Mouse (Mus musculus) liver, embryonic 15.5 days (tissue): ENCODE data around the gene Sh3pxd2a. TPM values are rescaled to one million over a fixed set of nuclear protein-coding genes. Genes with fewer than 3 reads are reported as not detected.
A peak's percentile ranks its signal among the peaks of the same experiment; 100 is the strongest.
"Not testable (repeated sequence)": the region's sequence is repeated elsewhere in the genome, so short reads cannot be mapped to it uniquely, and the experiment has no call there.

Source experiments
- ATAC-seq: fragments of 200-750 bp; cut with Nextera tagmentation; 2 replicates; pipeline ENCODE4 v1.8.0; 2017; ENCODE audit warnings: moderate number of reproducible peaks, mild to moderate bottlenecking, moderate library complexity; ENCODE audit not compliant: insufficient read depth
- H3K27ac ChIP-seq: fragments of 300-500 bp; sonication (generic); replicated peaks from 2 replicates; pipeline ENCODE4 v1.5.1; 2015; ENCODE audit warnings: mild to moderate bottlenecking, inconsistent platforms
- H3K27me3 ChIP-seq: fragments of 300-500 bp; sonication (generic); 2 replicates; pipeline ENCODE4 v1.6.1; 2015; ENCODE audit warnings: mild to moderate bottlenecking, inconsistent platforms
- H3K36me3 ChIP-seq: fragments of 300-500 bp; sonication (generic); replicated peaks from 2 replicates; pipeline ENCODE4 v1.6.1; 2015; ENCODE audit warnings: moderate library complexity, mild to moderate bottlenecking, inconsistent platforms
- H3K4me1 ChIP-seq: fragments of 300-500 bp; sonication (generic); replicated peaks from 2 replicates; pipeline ENCODE4 v1.6.1; 2015; ENCODE audit warnings: inconsistent platforms
- H3K4me2 ChIP-seq: fragments of 300-500 bp; sonication (generic); 2 replicates; pipeline ENCODE4 v1.6.1; 2015; ENCODE audit warnings: moderate library complexity, mild to moderate bottlenecking, inconsistent platforms
- H3K4me3 ChIP-seq: fragments of 300-500 bp; sonication (generic); replicated peaks from 2 replicates; pipeline ENCODE4 v1.5.1; 2015; ENCODE audit warnings: mild to moderate bottlenecking, inconsistent platforms
- H3K9ac ChIP-seq: fragments of 300-500 bp; sonication (generic); 2 replicates; pipeline ENCODE4 v1.6.1; 2015; ENCODE audit warnings: moderate library complexity, mild to moderate bottlenecking, inconsistent platforms
- H3K9me3 ChIP-seq: fragments of 300-500 bp; sonication (generic); replicated peaks from 2 replicates; pipeline ENCODE4 v1.6.1; 2016; ENCODE audit warnings: inconsistent platforms
- WGBS: fragments of 180-500 bp; shearing (Covaris S2); methylation state at CpG from one replicate; pipeline ENCODE4 v1.1.7; 2015; ENCODE audit warnings: mixed read lengths; ENCODE audit not compliant: insufficient replicate concordance; 5-methylcytosine and 5-hydroxymethylcytosine counted together
- polyA plus RNA-seq: library from polyadenylated mRNA; unstranded; fragments of >200 nt; fragmentation: Nextera tagmentation; extraction: Ambion mirVana; gene quantifications from 2 replicates; pipeline ENCODE4 v1.2.1, GENCODE M21; 2015

The Sh3pxd2a gene
- polyA plus RNA-seq, 1 experiment from 2014 or later = 0.63 TPM

DNA sequence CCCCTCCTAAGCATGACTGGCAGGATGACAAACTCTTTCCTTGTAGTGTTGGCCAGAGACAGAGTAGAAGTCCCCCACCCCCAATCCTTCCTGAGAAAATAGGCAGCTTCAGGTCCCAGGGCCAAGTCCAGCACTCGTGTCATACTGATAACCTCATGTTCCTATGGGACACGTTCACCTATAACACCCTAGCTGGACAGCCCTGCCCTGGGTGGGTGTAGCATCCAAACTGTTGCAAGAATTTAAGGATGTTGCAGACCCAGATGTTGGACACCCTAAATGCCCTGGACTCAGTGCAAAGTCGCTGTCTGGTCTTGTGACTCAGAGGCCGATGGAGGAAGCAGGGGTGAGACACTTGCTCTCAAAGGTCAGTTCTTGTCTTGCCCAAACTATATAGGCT lies 68.9 kb downstream of the Sh3pxd2a start:
- H3K4me3 ChIP-seq = no peak overlapping the region

GRCm38 (mm10) chr19:47394781-47395180 lies 69.4 kb downstream of the Sh3pxd2a start:
- not testable (repeated sequence) for H3K4me2 ChIP-seq, ATAC-seq, H3K36me3 ChIP-seq, H3K27me3 ChIP-seq, H3K9ac ChIP-seq, H3K4me3 ChIP-seq, H3K9me3 ChIP-seq
- Histone ChIP-seq H3K27ac (peak overlapping the region; percentile 51; the same call in 1 of the 2 replicates), H3K4me1 (peaks cover 22% of the 10 kb centered on the region)
- 61% methylated on average over 1 of the region's 1 CpGs for WGBS

More for the DNA sequence above, 68.9 kb downstream of the Sh3pxd2a start:
- no peak overlapping the region for H3K4me2 ChIP-seq
- H3K9ac ChIP-seq = no peak overlapping the region
- no peaks in the 10 kb centered on the region for H3K27me3 ChIP-seq
- peak; percentile 56 for ATAC-seq
- 64% methylated on average over 4 of the region's 4 CpGs for WGBS
- no peaks in the 10 kb centered on the region for H3K9me3 ChIP-seq
- peak overlapping the region; percentile 51; the same call in 1 of the 2 replicates for H3K27ac ChIP-seq
- H3K36me3 ChIP-seq = no peaks in the 10 kb centered on the region
- H3K4me1 ChIP-seq = peaks cover 27% of the 10 kb centered on the region

DNA sequence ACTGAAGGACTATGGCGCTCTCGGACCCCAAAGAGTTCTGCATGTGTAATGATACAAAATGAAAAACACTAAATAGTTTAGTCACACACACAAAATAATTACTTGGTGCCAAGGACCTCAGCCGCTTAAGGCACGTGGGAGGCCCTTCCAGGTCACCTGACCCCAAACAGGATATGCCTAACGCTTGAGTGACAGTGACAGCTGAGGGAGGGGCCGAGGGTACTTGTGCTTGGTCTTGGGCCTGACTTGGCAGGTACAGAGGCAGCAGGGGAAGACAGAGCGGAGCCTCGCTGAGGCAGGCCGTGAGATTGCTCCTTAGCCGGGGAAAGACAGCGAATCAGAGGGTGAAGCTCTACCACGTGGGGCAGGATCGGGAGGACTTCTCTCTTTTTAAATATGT lies 73.3 kb downstream of the Sh3pxd2a start:
- ATAC-seq = no peak
- 75% methylated on average over 13 of the region's 13 CpGs for WGBS
- Histone ChIP-seq H3K4me2 (no peak overlapping the region), H3K9ac (no peak overlapping the region), H3K27me3 (no peaks in the 10 kb centered on the region), H3K4me3 (no peak overlapping the region), H3K9me3 (no peaks in the 10 kb centered on the region), H3K27ac (0 out of 2 replicates have a peak overlapping the region, but pooled peaks have one; percentile 19), H3K36me3 (no peaks in the 10 kb centered on the region), H3K4me1 (peaks cover 37% of the 10 kb centered on the region)

DNA sequence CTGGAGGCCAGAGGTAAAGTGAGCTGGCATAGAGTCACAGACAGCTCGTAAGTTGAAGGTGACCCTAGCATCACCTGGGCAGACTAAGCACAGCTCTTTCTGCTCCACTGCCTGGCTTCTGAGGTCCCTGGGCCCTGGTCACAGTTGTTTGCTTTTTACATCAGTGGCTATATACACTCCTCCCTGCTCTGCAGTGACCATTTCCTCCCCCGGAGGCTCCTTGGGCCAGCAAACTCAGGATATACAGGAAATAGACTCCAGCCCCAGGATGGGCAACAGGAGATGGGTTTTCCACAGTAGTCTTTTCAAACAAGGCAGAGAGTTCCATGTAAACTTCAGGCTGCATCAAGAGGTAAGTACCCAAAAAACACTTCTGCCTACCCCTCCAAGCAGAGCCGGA lies 76.3 kb downstream of the Sh3pxd2a start:
- 69% methylated on average over 3 of the region's 3 CpGs for WGBS
- ATAC-seq = no peak
- H3K27me3 ChIP-seq = no peaks in the 10 kb centered on the region
- H3K4me2 ChIP-seq = no peak overlapping the region
- no peaks in the 10 kb centered on the region for H3K36me3 ChIP-seq
- H3K27ac ChIP-seq = peak overlapping the region; percentile 15
- H3K9ac ChIP-seq = no peak overlapping the region
- H3K4me1 ChIP-seq = peaks cover 58% of the 10 kb centered on the region
- H3K4me3 ChIP-seq = no peak overlapping the region
- H3K9me3 ChIP-seq = no peaks in the 10 kb centered on the region

DNA sequence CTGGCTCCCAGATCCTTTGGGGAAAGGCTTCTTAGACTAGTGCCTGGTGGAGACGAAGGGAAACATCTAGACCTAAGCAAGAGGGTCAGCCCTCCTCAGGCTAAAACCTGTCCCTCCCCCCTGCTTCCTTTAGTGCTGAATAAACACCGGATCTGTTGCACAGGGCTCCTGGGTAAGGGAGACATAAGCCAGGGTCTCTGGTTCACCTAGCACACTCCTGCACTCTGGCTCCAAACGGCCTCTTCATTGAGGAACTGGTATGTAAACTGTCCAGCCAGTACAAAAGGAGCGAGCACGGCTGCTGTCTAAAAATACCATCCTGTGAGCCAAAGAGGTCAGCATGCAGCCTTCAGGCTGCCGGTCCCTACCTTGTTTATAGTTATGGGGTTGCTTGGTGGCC lies 76.8 kb downstream of the Sh3pxd2a start:
- ATAC-seq = no peak
- H3K27me3 ChIP-seq = no peaks in the 10 kb centered on the region
- H3K27ac ChIP-seq = peak overlapping the region; percentile 15

DNA sequence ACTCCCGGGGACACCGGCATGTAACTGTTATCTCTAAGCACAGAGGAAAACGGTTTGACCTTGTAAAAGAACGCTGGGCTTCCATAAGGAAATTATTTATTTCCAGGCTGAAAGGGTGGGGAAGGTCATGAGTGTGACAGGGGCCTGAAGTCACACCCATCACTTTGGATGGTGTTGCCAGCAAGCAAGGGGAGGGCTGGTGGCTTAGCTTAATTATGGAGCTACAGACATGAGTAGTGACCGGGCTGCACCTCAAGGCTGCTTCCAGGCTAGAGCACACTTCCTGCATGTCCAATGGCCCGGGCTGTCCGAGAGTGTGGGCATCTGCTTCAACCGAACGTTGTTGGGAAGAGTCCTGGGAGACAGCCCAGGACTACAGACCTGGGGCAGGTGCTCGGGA lies 78.2 kb downstream of the Sh3pxd2a start:
- Histone ChIP-seq H3K27ac (peak overlapping the region; percentile 90), H3K4me3 (no peak overlapping the region), H3K27me3 (no peaks in the 10 kb centered on the region), H3K4me2 (peak overlapping the region; percentile 11; the same call in 1 of the 2 replicates), H3K9ac (peak overlapping the region; percentile 47; the same call in 1 of the 2 replicates), H3K4me1 (peaks cover 74% of the 10 kb centered on the region), H3K36me3 (no peaks in the 10 kb centered on the region), H3K9me3 (no peaks in the 10 kb centered on the region)
- ATAC-seq = no peak
- WGBS = 70% methylated on average over 10 of the region's 10 CpGs

More for the DNA sequence above, 76.8 kb downstream of the Sh3pxd2a start:
- H3K4me3 ChIP-seq = no peak overlapping the region
- H3K9me3 ChIP-seq = no peaks in the 10 kb centered on the region
- no peak overlapping the region for H3K9ac ChIP-seq
- H3K36me3 ChIP-seq = no peaks in the 10 kb centered on the region
- WGBS = 44% methylated on average over 6 of the region's 6 CpGs
- H3K4me2 ChIP-seq = no peak overlapping the region
- peaks cover 63% of the 10 kb centered on the region for H3K4me1 ChIP-seq

DNA sequence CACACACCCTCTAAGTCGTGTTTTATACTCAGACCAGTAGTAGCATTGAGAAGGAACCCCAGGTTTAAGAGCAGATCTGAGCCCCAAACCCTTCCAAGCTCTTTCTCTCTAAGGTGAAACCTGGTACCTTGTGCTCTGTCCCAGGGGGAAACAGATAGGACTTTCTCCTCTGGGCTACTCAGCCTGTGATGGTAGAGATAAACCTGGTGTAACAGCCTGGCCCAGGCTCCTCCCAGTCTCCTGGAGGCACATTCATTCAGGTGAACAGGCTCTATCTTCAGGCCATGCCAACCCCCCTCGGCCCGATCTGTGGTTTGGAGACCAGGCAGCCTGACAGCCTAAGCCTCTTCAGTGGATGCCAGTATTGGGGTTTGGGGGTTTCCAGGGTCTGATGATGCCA lies 79.6 kb downstream of the Sh3pxd2a start:
- H3K27ac ChIP-seq = peak overlapping the region; percentile 90
- peak overlapping the region; percentile 35 for H3K4me3 ChIP-seq
- H3K4me1 ChIP-seq = peaks cover 86% of the 10 kb centered on the region
- WGBS = 34% methylated on average over 3 of the region's 3 CpGs
- no peaks in the 10 kb centered on the region for H3K36me3 ChIP-seq
- H3K27me3 ChIP-seq = no peaks in the 10 kb centered on the region
- no peaks in the 10 kb centered on the region for H3K9me3 ChIP-seq
- H3K9ac ChIP-seq = peak overlapping the region; percentile 47
- H3K4me2 ChIP-seq = peak overlapping the region; percentile 62
- peak; percentile 94 for ATAC-seq

- no peaks in the 10 kb centered on the region for H3K9me3 ChIP-seq
- H3K9ac ChIP-seq = peak overlapping the region; percentile 47
- peak overlapping the region; percentile 35; the same call in 1 of the 2 replicates for H3K4me3 ChIP-seq
- ATAC-seq = peak; percentile 76
- H3K36me3 ChIP-seq = no peaks in the 10 kb centered on the region
- WGBS = 59% methylated on average over 12 of the region's 12 CpGs
- peak overlapping the region; percentile 90 for H3K27ac ChIP-seq
- no peaks in the 10 kb centered on the region for H3K27me3 ChIP-seq
- H3K4me2 ChIP-seq = peak overlapping the region; percentile 62
- peaks cover 92% of the 10 kb centered on the region for H3K4me1 ChIP-seq
Measured at GRCm38 (mm10) chr19:47384036-47384435, 80.2 kb downstream of the Sh3pxd2a start.

DNA sequence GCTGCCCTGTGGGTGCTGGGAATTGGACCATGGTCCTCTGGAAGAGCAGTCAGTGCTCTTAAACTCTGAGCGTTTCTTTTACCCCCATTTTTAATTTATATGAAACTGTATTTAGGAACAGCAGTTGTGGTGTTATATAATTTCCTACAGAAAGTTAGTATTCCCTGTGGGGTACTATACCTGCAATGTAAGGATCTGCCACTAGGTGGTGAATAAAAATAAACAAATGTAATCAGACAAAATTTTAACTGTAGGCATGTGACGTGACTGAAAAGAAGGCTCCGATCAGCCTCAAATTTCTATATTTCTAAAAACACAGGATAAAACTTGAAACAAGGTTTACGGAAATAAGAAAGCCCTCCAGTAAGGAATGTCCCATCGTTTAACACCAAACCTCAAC lies 81.9 kb downstream of the Sh3pxd2a start:
- no peak for ATAC-seq
- 62% methylated on average over 5 of the region's 5 CpGs for WGBS
- H3K36me3 ChIP-seq = no peaks in the 10 kb centered on the region
- no peak overlapping the region for H3K4me3 ChIP-seq
- peaks cover 99% of the 10 kb centered on the region for H3K4me1 ChIP-seq
- H3K9ac ChIP-seq = no peak overlapping the region
- H3K27me3 ChIP-seq = no peaks in the 10 kb centered on the region
- H3K27ac ChIP-seq = peak overlapping the region; percentile 90; the same call in 1 of the 2 replicates
- H3K4me2 ChIP-seq = no peak overlapping the region
- no peaks in the 10 kb centered on the region for H3K9me3 ChIP-seq

DNA sequence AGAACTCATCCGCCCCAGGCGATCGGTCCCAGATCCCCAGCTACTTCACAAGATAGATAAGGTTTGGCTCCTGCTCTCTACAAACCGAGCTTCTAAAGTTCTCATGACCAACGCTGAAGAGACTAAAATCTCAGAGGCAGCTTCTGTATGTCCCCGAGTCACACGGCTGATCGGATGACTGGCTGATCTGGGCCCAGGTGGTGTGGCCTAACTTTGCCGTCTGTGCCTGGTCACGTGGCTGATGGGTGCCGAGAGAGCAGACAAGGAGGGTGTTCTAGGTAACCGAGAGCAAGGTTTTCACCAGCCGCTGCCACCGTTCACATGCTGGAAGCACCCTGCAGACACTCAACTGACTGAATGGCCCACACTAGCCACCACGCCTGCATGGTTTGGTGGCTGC lies 83.2 kb downstream of the Sh3pxd2a start:
- H3K4me1 ChIP-seq = peaks cover 91% of the 10 kb centered on the region
- no peak for ATAC-seq
- no peak overlapping the region for H3K9ac ChIP-seq
- H3K9me3 ChIP-seq = no peaks in the 10 kb centered on the region
- no peak overlapping the region for H3K4me2 ChIP-seq
- 83% methylated on average over 15 of the region's 15 CpGs for WGBS
- H3K27ac ChIP-seq = peak overlapping the region; percentile 90
- H3K4me3 ChIP-seq = no peak overlapping the region
- no peaks in the 10 kb centered on the region for H3K36me3 ChIP-seq
- H3K27me3 ChIP-seq = no peaks in the 10 kb centered on the region

DNA sequence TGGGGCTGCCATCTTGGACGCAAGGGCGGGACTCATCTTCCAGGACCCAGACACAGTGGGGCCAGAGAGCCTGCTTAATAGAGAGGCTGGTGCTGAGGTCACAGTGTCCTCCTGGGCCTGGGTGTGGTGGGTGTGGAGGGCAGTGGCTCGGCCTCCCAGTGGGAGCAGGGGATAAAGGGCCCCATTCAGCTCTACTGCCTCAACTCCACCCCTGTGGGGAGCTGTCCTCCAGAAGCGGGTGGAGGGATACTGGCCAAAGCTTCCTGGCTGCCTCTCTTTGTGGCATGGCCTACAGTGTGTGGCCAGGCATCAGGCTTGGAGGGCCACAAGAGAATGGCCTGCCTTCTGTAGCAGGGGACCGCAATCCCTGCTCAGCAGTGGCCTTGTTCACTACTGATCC lies 85.1 kb downstream of the Sh3pxd2a start:
- Histone ChIP-seq H3K4me3 (peak overlapping the region; percentile 27; the same call in 1 of the 2 replicates), H3K9me3 (no peaks in the 10 kb centered on the region), H3K4me1 (peaks cover 82% of the 10 kb centered on the region), H3K27ac (peak overlapping the region; percentile 90), H3K27me3 (no peaks in the 10 kb centered on the region), H3K36me3 (no peaks in the 10 kb centered on the region), H3K4me2 (peak overlapping the region; percentile 75), H3K9ac (peak overlapping the region; percentile 61)
- WGBS = 49% methylated on average over 5 of the region's 5 CpGs
- ATAC-seq = peak; percentile 98
